Mouse (Mus musculus) embryonic facial prominence, embryonic 13.5 days (tissue): ENCODE measurements at regions not wholly inside any gene's neighbourhood (a gene's known extent, or its start where the extent isn't known, plus 50 kb on each side); places are given as distances from the start of the nearest gene placed in this dataset.
A peak's percentile ranks its signal among the peaks of the same experiment; 100 is the strongest.

ENCODE experiments used
- ATAC-seq: fragments of 200-750 bp; cut with Nextera tagmentation; 2 replicates; pipeline ENCODE4 v1.8.0; 2017; ENCODE audit warnings: low read depth; ENCODE audit not compliant: insufficient number of reproducible peaks, insufficient read depth, low FRiP score, low TSS enrichment
- H3K27ac ChIP-seq: fragments of 300-500 bp; sonication (generic); 2 replicates; pipeline ENCODE4 v1.5.1; 2015; ENCODE audit warnings: moderate library complexity, mild to moderate bottlenecking, inconsistent platforms
- H3K27me3 ChIP-seq: fragments of 300-500 bp; sonication (generic); 2 replicates; pipeline ENCODE4 v1.6.1; 2015; ENCODE audit warnings: mild to moderate bottlenecking, inconsistent platforms
- H3K36me3 ChIP-seq: fragments of 300-500 bp; sonication (generic); 2 replicates; pipeline ENCODE4 v1.6.1; 2015; ENCODE audit warnings: mild to moderate bottlenecking, inconsistent platforms
- H3K4me1 ChIP-seq: fragments of 300-500 bp; sonication (generic); 2 replicates; pipeline ENCODE4 v1.6.1; 2015; ENCODE audit warnings: inconsistent platforms
- H3K4me2 ChIP-seq: fragments of 300-500 bp; sonication (generic); 2 replicates; pipeline ENCODE4 v1.6.1; 2015; ENCODE audit warnings: moderate library complexity, mild to moderate bottlenecking, inconsistent platforms
- H3K4me3 ChIP-seq: fragments of 300-500 bp; sonication (generic); 2 replicates; pipeline ENCODE4 v1.5.1; 2015; ENCODE audit warnings: mild to moderate bottlenecking, inconsistent platforms
- H3K9ac ChIP-seq: fragments of 300-500 bp; sonication (generic); 2 replicates; pipeline ENCODE4 v1.6.1; 2015; ENCODE audit warnings: mild to moderate bottlenecking, inconsistent platforms
- H3K9me3 ChIP-seq: fragments of 300-500 bp; sonication (generic); 2 replicates; pipeline ENCODE4 v1.6.1; 2016; ENCODE audit warnings: inconsistent platforms
- WGBS: fragments of 180-500 bp; shearing (Covaris S2); methylation state at CpG from one replicate; pipeline ENCODE4 v1.1.7; 2015; ENCODE audit warnings: mixed read lengths; 5-methylcytosine and 5-hydroxymethylcytosine counted together

- H3K4me2 ChIP-seq: no peak overlapping the region
- peaks cover 26% of the 10 kb centered on the region for H3K27me3 ChIP-seq
- no peak overlapping the region for H3K4me3 ChIP-seq
- no peaks in the 10 kb centered on the region for H3K9me3 ChIP-seq
- no peak for ATAC-seq
- no peaks in the 10 kb centered on the region for H3K36me3 ChIP-seq
- H3K9ac ChIP-seq: no peak overlapping the region
- H3K4me1 ChIP-seq: peaks cover 18% of the 10 kb centered on the region
- 67% methylated on average over 5 of the region's 5 CpGs for WGBS
- no peak overlapping the region for H3K27ac ChIP-seq
These were observed 274.0 kb downstream of the Pmp22 start for GRCm38 (mm10) chr11:63402741-63403140.

DNA sequence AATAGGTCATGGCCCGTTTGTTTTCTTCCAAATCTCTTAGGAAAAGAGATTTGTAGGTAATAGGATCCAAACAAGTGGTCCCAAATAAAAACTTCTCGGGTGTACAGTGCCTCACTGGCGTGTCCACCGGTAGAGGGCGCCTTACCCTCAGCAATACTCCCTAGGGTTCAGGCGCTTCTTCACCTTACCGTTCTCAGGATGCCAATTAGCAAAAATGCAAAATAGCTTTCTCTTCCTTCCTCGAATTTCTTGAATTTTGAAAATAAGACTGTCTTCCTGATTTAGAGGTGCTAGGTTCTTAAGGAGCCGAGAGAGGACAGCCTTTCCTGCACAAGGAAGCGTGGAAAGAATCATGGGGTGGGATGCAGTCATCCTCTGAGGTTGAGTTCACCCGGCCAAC, 275.9 kb downstream of the Pmp22 start:
- H3K9ac ChIP-seq: no peak overlapping the region
- WGBS: 12% methylated on average over 11 of the region's 11 CpGs
- no peaks in the 10 kb centered on the region for H3K9me3 ChIP-seq
- ATAC-seq: no peak
- H3K27ac ChIP-seq: no peak overlapping the region
- no peak overlapping the region; the same call in 1 of the 2 replicates for H3K4me2 ChIP-seq
- peaks cover 18% of the 10 kb centered on the region for H3K4me1 ChIP-seq
- H3K4me3 ChIP-seq: no peak overlapping the region
- no peaks in the 10 kb centered on the region for H3K36me3 ChIP-seq
- peaks cover 28% of the 10 kb centered on the region for H3K27me3 ChIP-seq

DNA sequence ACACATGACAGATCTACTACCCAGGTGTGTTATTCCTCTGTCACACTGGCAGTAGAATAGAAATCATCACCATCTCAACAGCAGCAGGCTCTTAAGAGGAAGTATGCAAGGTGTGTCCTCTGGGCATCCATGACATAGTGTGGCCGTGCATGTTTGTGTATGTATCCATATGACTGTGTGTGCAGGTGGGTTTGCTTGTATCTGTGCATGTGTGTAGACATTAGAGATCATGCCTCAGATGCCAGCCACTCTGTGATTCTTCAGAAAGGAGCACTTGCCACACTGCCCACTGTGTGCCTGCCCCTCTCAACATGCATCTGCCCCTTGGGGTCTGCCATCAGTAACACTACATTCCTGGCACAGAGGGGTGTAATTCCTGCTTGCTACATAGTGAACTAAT, 280.6 kb downstream of the Pmp22 start:
- Histone ChIP-seq H3K4me3 (no peak overlapping the region), H3K36me3 (no peaks in the 10 kb centered on the region), H3K4me1 (peaks cover 16% of the 10 kb centered on the region), H3K27ac (no peak overlapping the region), H3K4me2 (no peak overlapping the region), H3K9ac (no peak overlapping the region), H3K27me3 (peaks cover 28% of the 10 kb centered on the region), H3K9me3 (no peaks in the 10 kb centered on the region)
- 100% methylated on average over 1 of the region's 1 CpGs for WGBS
- no peak for ATAC-seq

GRCm38 (mm10) chr11:63410921-63411320, 282.1 kb downstream of the Pmp22 start:
- Histone ChIP-seq H3K27me3 (peaks cover 19% of the 10 kb centered on the region), H3K9ac (no peak overlapping the region), H3K4me2 (no peak overlapping the region), H3K27ac (no peak overlapping the region), H3K36me3 (no peaks in the 10 kb centered on the region), H3K4me1 (peaks cover 11% of the 10 kb centered on the region), H3K4me3 (no peak overlapping the region), H3K9me3 (no peaks in the 10 kb centered on the region)
- ATAC-seq: no peak
- WGBS: 95% methylated on average over 4 of the region's 4 CpGs

- H3K27me3 ChIP-seq: peaks cover 13% of the 10 kb centered on the region; the same call in 1 of the 2 replicates
- peak overlapping the region; percentile 35 for H3K4me3 ChIP-seq
- H3K9me3 ChIP-seq: no peaks in the 10 kb centered on the region
- peak overlapping the region; percentile 58 for H3K4me2 ChIP-seq
- no peak overlapping the region for H3K27ac ChIP-seq
- no peaks in the 10 kb centered on the region for H3K36me3 ChIP-seq
- ATAC-seq: no peak
- 8% methylated on average over 18 of the region's 18 CpGs for WGBS
- peaks cover 19% of the 10 kb centered on the region for H3K4me1 ChIP-seq
- 0 out of 2 replicates have a peak overlapping the region, but pooled peaks have one; percentile 58 for H3K9ac ChIP-seq
These were observed 283.7 kb downstream of the Pmp22 start for GRCm38 (mm10) chr11:63412364-63412991.

DNA sequence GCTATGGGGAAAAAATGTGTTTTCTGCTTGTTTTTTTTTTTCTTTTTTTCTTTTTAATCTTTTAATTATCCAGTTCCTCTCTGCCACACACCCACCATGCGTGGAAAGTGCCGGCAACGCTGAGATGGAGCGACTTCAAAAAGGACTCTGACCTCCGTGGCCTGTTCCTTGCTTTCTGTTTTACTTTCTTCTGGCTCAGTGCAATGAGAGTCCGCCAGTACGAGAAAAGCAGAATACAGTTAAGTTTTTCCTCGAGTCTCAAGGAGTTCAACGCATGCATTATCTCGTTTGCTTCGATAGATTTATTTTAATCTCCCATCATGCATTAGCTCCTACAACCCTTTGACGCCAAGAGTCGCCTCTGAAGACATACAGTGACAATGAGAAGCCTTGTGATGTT, 284.3 kb downstream of the Pmp22 start:
- 14% methylated on average over 13 of the region's 13 CpGs for WGBS
- Histone ChIP-seq H3K4me2 (peak overlapping the region; percentile 58), H3K27me3 (peaks cover 10% of the 10 kb centered on the region; the same call in 1 of the 2 replicates), H3K36me3 (no peaks in the 10 kb centered on the region), H3K9me3 (no peaks in the 10 kb centered on the region), H3K4me1 (peaks cover 19% of the 10 kb centered on the region), H3K27ac (no peak overlapping the region), H3K9ac (no peak overlapping the region), H3K4me3 (peak overlapping the region; percentile 35)
- ATAC-seq: no peak

DNA sequence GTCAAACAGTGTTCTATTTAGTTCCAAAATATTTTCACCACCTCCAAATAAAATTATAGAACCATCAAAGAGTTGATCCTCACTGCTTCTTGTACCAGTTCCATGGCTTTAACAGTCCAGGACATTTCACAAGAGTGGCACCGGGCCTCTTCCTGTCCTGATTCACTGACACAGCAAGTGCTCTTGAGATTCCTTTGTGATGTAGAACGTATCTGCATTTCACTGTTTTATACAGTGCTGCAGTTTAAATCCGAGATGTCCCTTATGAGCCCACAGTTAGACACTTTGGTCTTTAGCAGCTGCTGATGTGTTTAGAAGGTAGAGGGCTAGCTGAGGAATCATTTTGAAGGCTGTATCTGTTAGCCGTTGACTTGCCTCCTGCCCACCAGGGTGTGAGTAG, 284.8 kb downstream of the Pmp22 start:
- WGBS: 78% methylated on average over 4 of the region's 4 CpGs
- no peak for ATAC-seq
- H3K9ac ChIP-seq: no peak overlapping the region
- H3K4me2 ChIP-seq: no peak overlapping the region; the same call in 1 of the 2 replicates
- H3K4me1 ChIP-seq: peaks cover 19% of the 10 kb centered on the region
- no peak overlapping the region for H3K4me3 ChIP-seq
- H3K36me3 ChIP-seq: no peaks in the 10 kb centered on the region
- H3K9me3 ChIP-seq: no peaks in the 10 kb centered on the region
- H3K27me3 ChIP-seq: peaks cover 10% of the 10 kb centered on the region; the same call in 1 of the 2 replicates
- H3K27ac ChIP-seq: no peak overlapping the region

DNA sequence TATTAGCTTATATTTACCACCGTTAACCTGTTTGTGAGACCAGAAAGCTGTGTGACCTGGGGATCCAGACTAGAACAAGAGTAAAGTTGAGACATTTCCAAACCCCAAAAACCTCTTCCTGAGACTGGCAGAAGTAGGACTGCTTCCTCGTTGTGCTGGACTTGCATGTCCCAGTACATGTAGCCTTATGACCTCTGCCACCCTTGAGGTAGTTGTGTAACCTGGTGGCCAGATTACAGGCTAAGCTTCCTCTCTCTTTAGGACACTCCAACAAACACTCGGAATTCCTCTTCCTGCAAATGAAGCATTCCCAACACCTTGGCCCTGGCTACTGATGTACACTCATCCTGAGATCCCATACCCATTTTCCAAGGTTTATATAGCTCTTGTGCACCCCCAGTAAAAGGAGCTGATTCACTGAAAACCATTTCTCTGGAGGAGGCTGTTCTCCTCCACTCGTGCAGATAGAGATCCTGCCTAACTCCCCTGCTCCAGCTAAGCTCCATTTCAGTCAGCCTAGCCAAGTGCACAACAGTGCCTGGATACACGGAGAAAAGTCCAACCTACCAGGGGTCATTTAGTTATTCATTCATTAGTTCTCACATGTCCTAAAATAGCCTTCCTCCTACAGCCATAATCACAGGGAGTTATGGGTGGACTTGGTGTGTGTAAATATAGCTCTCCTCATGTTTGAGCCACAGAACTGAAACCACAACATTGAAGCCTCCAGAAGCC, 289.4 kb downstream of the Pmp22 start:
- no peak for ATAC-seq
- H3K27ac ChIP-seq: no peak overlapping the region
- H3K27me3 ChIP-seq: peaks cover 4% of the 10 kb centered on the region; the same call in 1 of the 2 replicates
- H3K9ac ChIP-seq: no peak overlapping the region
- no peak overlapping the region for H3K4me2 ChIP-seq
- no peaks in the 10 kb centered on the region for H3K9me3 ChIP-seq
- H3K36me3 ChIP-seq: no peaks in the 10 kb centered on the region
- H3K4me1 ChIP-seq: peaks cover 9% of the 10 kb centered on the region
- 73% methylated on average over 5 of the region's 5 CpGs for WGBS
- H3K4me3 ChIP-seq: no peak overlapping the region

- no peak for ATAC-seq
- Histone ChIP-seq H3K9me3 (no peaks in the 10 kb centered on the region), H3K27ac (no peak overlapping the region), H3K4me2 (no peak overlapping the region), H3K4me1 (peaks cover 9% of the 10 kb centered on the region), H3K36me3 (no peaks in the 10 kb centered on the region), H3K27me3 (no peaks in the 10 kb centered on the region), H3K4me3 (no peak overlapping the region), H3K9ac (no peak overlapping the region)
- WGBS: 86% methylated on average over 3 of the region's 3 CpGs
These were observed 291.6 kb downstream of the Pmp22 start for GRCm38 (mm10) chr11:63420341-63420740.

DNA sequence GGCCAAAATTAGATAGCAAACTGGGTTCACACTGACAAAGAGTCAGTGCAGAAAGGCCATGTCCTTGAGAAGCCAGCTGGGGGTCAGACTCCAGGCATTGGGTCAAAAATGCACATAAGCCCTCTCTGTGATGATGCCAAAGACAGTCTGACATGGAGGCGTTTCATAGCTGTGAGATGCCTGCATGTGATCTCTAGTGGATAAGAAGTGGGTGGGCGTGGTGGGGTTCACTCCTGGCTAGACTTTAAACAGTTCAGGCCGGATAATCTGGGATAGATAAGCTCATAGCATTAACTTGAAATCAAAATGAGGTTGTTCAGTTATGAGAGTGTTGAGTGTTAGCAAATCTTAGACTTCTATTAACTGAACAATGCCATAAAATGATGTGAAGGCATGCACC, 293.3 kb downstream of the Pmp22 start:
- H3K36me3 ChIP-seq: no peaks in the 10 kb centered on the region
- no peak for ATAC-seq
- H3K9me3 ChIP-seq: no peaks in the 10 kb centered on the region
- H3K4me1 ChIP-seq: no peaks in the 10 kb centered on the region
- 75% methylated on average over 3 of the region's 3 CpGs for WGBS
- no peak overlapping the region for H3K4me3 ChIP-seq
- no peak overlapping the region for H3K27ac ChIP-seq
- no peaks in the 10 kb centered on the region for H3K27me3 ChIP-seq
- H3K4me2 ChIP-seq: no peak overlapping the region
- H3K9ac ChIP-seq: no peak overlapping the region

DNA sequence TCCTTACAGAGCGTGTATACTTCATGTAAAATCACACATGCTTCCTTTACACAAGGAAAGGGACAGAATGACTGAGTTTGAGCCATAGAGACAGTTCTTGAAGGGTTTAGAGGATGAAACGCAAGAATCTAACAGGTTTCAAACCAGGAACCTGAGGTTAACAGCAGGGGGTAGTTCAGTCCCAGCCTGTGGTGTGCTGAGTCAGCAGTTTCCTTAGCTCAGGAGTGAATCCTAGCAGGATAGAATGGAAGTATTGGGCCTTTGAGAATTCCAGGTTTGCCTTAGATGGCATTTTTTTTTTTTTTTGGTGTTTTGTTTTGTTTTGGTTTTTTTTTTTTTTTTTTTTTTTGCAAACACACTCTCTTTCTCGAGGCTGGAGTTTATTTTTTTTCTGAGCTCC, 295.5 kb downstream of the Pmp22 start:
- no peak overlapping the region for H3K4me3 ChIP-seq
- H3K4me1 ChIP-seq: no peaks in the 10 kb centered on the region
- H3K4me2 ChIP-seq: no peak overlapping the region
- H3K27ac ChIP-seq: no peak overlapping the region
- no peaks in the 10 kb centered on the region for H3K9me3 ChIP-seq
- H3K27me3 ChIP-seq: no peaks in the 10 kb centered on the region
- 61% methylated on average over 3 of the region's 3 CpGs for WGBS
- H3K9ac ChIP-seq: no peak overlapping the region
- ATAC-seq: no peak
- no peaks in the 10 kb centered on the region for H3K36me3 ChIP-seq

- Histone ChIP-seq H3K4me2 (no peak overlapping the region), H3K27me3 (no peaks in the 10 kb centered on the region), H3K9ac (no peak overlapping the region), H3K27ac (no peak overlapping the region), H3K4me1 (no peaks in the 10 kb centered on the region), H3K4me3 (no peak overlapping the region), H3K36me3 (no peaks in the 10 kb centered on the region), H3K9me3 (no peaks in the 10 kb centered on the region)
- 60% methylated on average over 11 of the region's 11 CpGs for WGBS
- ATAC-seq: no peak
These were observed 297.0 kb downstream of the Pmp22 start for GRCm38 (mm10) chr11:63425741-63426140.
